Comparison of ENCODE assay signal across 8 mouse cellular contexts in genomic region chr1:160195337-160195663, GRCm38 (mm10). TPM values are rescaled to one million over a fixed set of nuclear protein-coding genes. Genes with fewer than 3 reads are reported as not detected.
DNase-seq lines count a peak whose midpoint lies in the region; ATAC-seq and TF ChIP-seq lines count a peak whose summit lies in the region.

No protein-coding gene starts in this region.

- no peaks in the 10 kb centered on the region for H3K27me3 ChIP-seq in kidney, adult 2 months (replicated peaks; ENCODE audit: control insufficient read depth, insufficient read depth, low read length)
- no peaks in the 10 kb centered on the region for H3K27me3 ChIP-seq in hindbrain, embryonic 15.5 days
- H3K27me3 ChIP-seq in midbrain, embryonic 13.5 days: no peaks in the 10 kb centered on the region

- H3K4me3 ChIP-seq in kidney, adult 2 months (ENCODE audit: insufficient read depth, low read depth, low read length): peak overlapping the region; percentile 98
- H3K4me3 ChIP-seq in bone marrow macrophage, adult 2 months (ENCODE audit: insufficient read depth, low read length): peak overlapping the region; percentile 71
- H3K4me3 ChIP-seq in hindbrain, embryonic 15.5 days: peak overlapping the region; percentile 73
- H3K4me3 ChIP-seq in midbrain, embryonic 13.5 days (replicated peaks): peak overlapping the region; percentile 78

- no peaks in the 10 kb centered on the region for H3K9me3 ChIP-seq in hindbrain, embryonic 15.5 days
- H3K9me3 ChIP-seq in midbrain, embryonic 13.5 days: no peaks in the 10 kb centered on the region

- TF ChIP-seq CTCF in kidney, adult 2 months (conservative IDR thresholded peaks at IDR 0.05; ENCODE audit: insufficient read depth, insufficient read length, low read depth, low read length): no peak
- TF ChIP-seq CTCF in bone marrow macrophage, adult 2 months (IDR thresholded peaks at IDR 0.05; ENCODE audit: low read depth, low read length): peak; percentile 14; the same call in 1 of the 2 replicates

- H3K9ac ChIP-seq in hindbrain, embryonic 15.5 days: peak overlapping the region; percentile 73
- H3K9ac ChIP-seq in midbrain, embryonic 13.5 days (replicated peaks): peak overlapping the region; percentile 78

- peak overlapping the region; percentile 70 for H3K27ac ChIP-seq in kidney, adult 2 months (ENCODE audit: insufficient read depth, low read depth, low read length)
- H3K27ac ChIP-seq in bone marrow macrophage, adult 2 months (ENCODE audit: insufficient read depth, low read depth, low read length): peak overlapping the region; percentile 28
- peak overlapping the region; percentile 86 for H3K27ac ChIP-seq in hindbrain, embryonic 15.5 days (replicated peaks)
- H3K27ac ChIP-seq in midbrain, embryonic 13.5 days: peak overlapping the region; percentile 75

- H3K36me3 ChIP-seq in kidney, adult 2 months (ENCODE audit: control insufficient read depth, insufficient read depth, low read length): no peaks in the 10 kb centered on the region; the same call in 1 of the 2 replicates
- peaks cover 18% of the 10 kb centered on the region for H3K36me3 ChIP-seq in hindbrain, embryonic 15.5 days
- H3K36me3 ChIP-seq in midbrain, embryonic 13.5 days: peaks cover 17% of the 10 kb centered on the region

- DNase-seq in kidney, adult 2 months: no peak
- no peak for DNase-seq in kidney, postnatal 10 days
- no peak for DNase-seq in layer of hippocampus, postnatal 36 days
- no peak for DNase-seq in embryo, embryonic 11 days
- DNase-seq in layer of hippocampus, adult 9-10 months (ENCODE audit: low spot score): no peak

- peak overlapping the region; percentile 83 for H3K4me2 ChIP-seq in hindbrain, embryonic 15.5 days
- peak overlapping the region; percentile 91 for H3K4me2 ChIP-seq in midbrain, embryonic 13.5 days (replicated peaks)

- no peak for TF ChIP-seq POLR2A in kidney, adult 2 months (IDR thresholded peaks at IDR 0.05; ENCODE audit: low read depth, low read length)
- no peak for TF ChIP-seq POLR2A in bone marrow macrophage, adult 2 months (IDR thresholded peaks at IDR 0.05; ENCODE audit: borderline replicate concordance, low read depth, low read length)

- ATAC-seq in hindbrain, embryonic 15.5 days (ENCODE audit: low FRiP score, low read depth): peak; percentile 50; the same call in 1 of the 2 replicates
- no peak for ATAC-seq in midbrain, embryonic 13.5 days

- H3K4me1 ChIP-seq in kidney, adult 2 months (ENCODE audit: control insufficient read depth, insufficient read depth, low read length): 0 out of 2 replicates have a peak, but pooled peaks cover 3% of the 10 kb centered on the region
- H3K4me1 ChIP-seq in bone marrow macrophage, adult 2 months (ENCODE audit: control insufficient read depth, insufficient read depth, low read length): peaks cover 2% of the 10 kb centered on the region; the same call in 1 of the 2 replicates
- peaks cover 11% of the 10 kb centered on the region for H3K4me1 ChIP-seq in hindbrain, embryonic 15.5 days (replicated peaks)
- peaks cover 15% of the 10 kb centered on the region for H3K4me1 ChIP-seq in midbrain, embryonic 13.5 days (replicated peaks)

- under 1% methylated on average over 13 of the region's 13 CpGs for WGBS in kidney, adult 2 months
- under 1% methylated on average over 13 of the region's 13 CpGs for WGBS in hindbrain, embryonic 15.5 days
- under 1% methylated on average over 13 of the region's 13 CpGs for WGBS in midbrain, embryonic 13.5 days

RNA-seq across cellular contexts. Expression of gene Mrps14, which starts 0.3 kb away (rescaled TPM):
- polyA plus RNA-seq in kidney, adult 2 months (2012; rRNA removed): 42.3 and 53.5 TPM in 2 replicates
- 56.0 and 72.4 TPM in 2 replicates for polyA plus RNA-seq in bone marrow macrophage, adult 2 months (2012; ENCODE audit: insufficient read depth, insufficient read length, missing spikeins)
- polyA plus RNA-seq in hindbrain, embryonic 15.5 days (2015; fragmentation: Nextera tagmentation; extraction: Ambion mirVana): 125 and 141 TPM in 2 replicates
- polyA plus RNA-seq in midbrain, embryonic 13.5 days (2015; fragmentation: Nextera tagmentation; extraction: Ambion mirVana): 181 and 191 TPM in 2 replicates
- total RNA-seq in layer of hippocampus, postnatal 36 days (2021): 10 to 100 TPM; 62.8 to 76.7 TPM

RNA-seq across cellular contexts. Expression of gene Cacybp, which starts 17.4 kb away (rescaled TPM):
- 5.6 and 8.1 TPM in 2 replicates for polyA plus RNA-seq in kidney, adult 2 months (2012; rRNA removed)
- 48.1 and 57.4 TPM in 2 replicates for polyA plus RNA-seq in bone marrow macrophage, adult 2 months (2012; ENCODE audit: insufficient read depth, insufficient read length, missing spikeins)
- 251 and 263 TPM in 2 replicates for polyA plus RNA-seq in hindbrain, embryonic 15.5 days (2015; fragmentation: Nextera tagmentation; extraction: Ambion mirVana)
- 276 and 284 TPM in 2 replicates for polyA plus RNA-seq in midbrain, embryonic 13.5 days (2015; fragmentation: Nextera tagmentation; extraction: Ambion mirVana)
- total RNA-seq in layer of hippocampus, postnatal 36 days (2021): 10 to 100 TPM; 95.8 to 98.7 TPM

RNA-seq across cellular contexts. Expression of gene Tnn, which starts 41.9 kb away (rescaled TPM):
- 4.5 and 5.2 TPM in 2 replicates for polyA plus RNA-seq in kidney, adult 2 months (2012; rRNA removed)
- 0.60 and 0.75 TPM in 2 replicates for polyA plus RNA-seq in bone marrow macrophage, adult 2 months (2012; ENCODE audit: insufficient read depth, insufficient read length, missing spikeins)
- polyA plus RNA-seq in hindbrain, embryonic 15.5 days (2015; fragmentation: Nextera tagmentation; extraction: Ambion mirVana): 0.08 and 0.12 TPM in 2 replicates
- 0.04 TPM in 1 of 2 replicates, not detected in the other for polyA plus RNA-seq in midbrain, embryonic 13.5 days (2015; fragmentation: Nextera tagmentation; extraction: Ambion mirVana)
- under 1 TPM; 0.08 to 0.10 TPM for total RNA-seq in layer of hippocampus, postnatal 36 days (2021)

Comparison
In these comparisons a context has a peak if more than half of its experiments do, and no peak if none do; other contexts are left out.
1. H3K27ac ChIP-seq: peak in every context shown above with its lines; median percentile 86 in hindbrain, embryonic 15.5 days; 75 in midbrain, embryonic 13.5 days; 70 in kidney, adult 2 months; 28 in bone marrow macrophage, adult 2 months.